Mouse (Mus musculus) spleen, adult 2 months (tissue): Measurements from ENCODE around the gene Rhbdl2.

ENCODE experiments used
- CTCF ChIP-seq: fragments of 200-500 bp; IDR thresholded peaks from 2 replicates; pipeline ENCODE4 v1.5.1; 2011; ENCODE audit warnings: mild to moderate bottlenecking, inconsistent platforms; ENCODE audit not compliant: insufficient read depth, insufficient read length, insufficient replicate concordance; ENCODE audit errors: extremely low read depth
- POLR2A ChIP-seq: fragments of 200-500 bp; IDR thresholded peaks from 2 replicates; pipeline ENCODE4 v1.6.1; 2011; ENCODE audit warnings: low read depth, low read length, inconsistent platforms

GRCm38 (mm10) chr4:123738708-123739107 lies 49.0 kb upstream of the Rhbdl2 start:
- no peak for TF ChIP-seq CTCF
- TF ChIP-seq POLR2A, result no peak
